Mouse (Mus musculus): ENCODE measurements around the gene Lrp5.

DNA sequence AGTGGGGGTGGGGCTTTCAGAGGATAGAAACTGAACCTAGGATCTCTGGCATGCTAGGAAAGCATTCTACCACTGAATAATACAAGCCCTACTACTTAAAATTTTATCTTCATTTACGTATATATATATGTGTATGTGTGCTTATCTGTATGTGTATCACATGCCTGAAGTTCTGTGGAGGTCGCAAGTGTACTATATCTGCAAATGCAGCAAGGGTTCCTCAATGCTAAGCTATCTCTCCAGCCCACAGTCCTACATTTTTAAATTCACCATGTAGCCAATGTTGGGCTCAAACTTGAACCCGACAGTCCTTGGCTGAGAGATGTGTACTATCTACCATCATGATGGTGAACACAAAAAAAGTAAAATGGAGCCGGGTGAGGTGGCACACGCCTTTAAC, 145.4 kb downstream of the Lrp5 start:
- no peak for TF ChIP-seq POLR2A (IDR thresholded peaks at IDR 0.05; ENCODE audit: extremely low read depth, insufficient read depth, low read length)
- no peak for TF ChIP-seq CTCF (IDR thresholded peaks at IDR 0.05; ENCODE audit: extremely low read depth, insufficient read depth, low read length)
